Mouse (Mus musculus) Patski (cell line): ENCODE data around the gene Btbd11. TPM values are rescaled to one million over a fixed set of nuclear protein-coding genes. Genes with fewer than 3 reads are reported as not detected.

Experiments used
- ATAC-seq: fragments of 100-300 bp; one replicate; pipeline ENCODE4 v1.8.0; 2021
- CTCF ChIA-PET: fragments of 350-600 bp; sonication (Branson Sonifier 250); formaldehyde crosslinking; loops from one replicate; lab custom pipeline; 2022; ENCODE audit warnings: inconsistent platforms; lab: Charles Lee
- POLR2A ChIA-PET: fragments of 350-600 bp; sonication (Branson Sonifier 250); formaldehyde crosslinking; loops from one replicate; lab custom pipeline; 2022; ENCODE audit warnings: antibody characterized with exemption, inconsistent platforms; lab: Charles Lee
- DNase-seq: peaks from one replicate; pipeline ENCODE4 v3.0.0-alpha.2; 2011; ENCODE audit warnings: low read depth, low spot score
- H3K27me3 ChIP-seq: fragments of 371-371 bp; one replicate; pipeline ENCODE4 v1.5.1; 2021
- CTCF ChIP-seq: fragments of 100-300 bp; IDR thresholded peaks from one replicate; pipeline ENCODE4 v1.5.1; 2021
- in situ Hi-C: fragments of 300-500 bp; cut with MboI; formaldehyde crosslinking; loops from 3 replicates; pipeline ENCODE4 v1.11.1; 2018; ENCODE audit warnings: low pct_unique_long_range_greater_than_20kb, mixed read lengths
- polyA plus RNA-seq: library from polyadenylated mRNA; unstranded; gene quantifications from one replicate; pipeline ENCODE4 v1.2.3, GENCODE M21; 2021

Gene Btbd11
- polyA plus RNA-seq, 1 experiment from 2014 or later = 3.5 TPM

DNA sequence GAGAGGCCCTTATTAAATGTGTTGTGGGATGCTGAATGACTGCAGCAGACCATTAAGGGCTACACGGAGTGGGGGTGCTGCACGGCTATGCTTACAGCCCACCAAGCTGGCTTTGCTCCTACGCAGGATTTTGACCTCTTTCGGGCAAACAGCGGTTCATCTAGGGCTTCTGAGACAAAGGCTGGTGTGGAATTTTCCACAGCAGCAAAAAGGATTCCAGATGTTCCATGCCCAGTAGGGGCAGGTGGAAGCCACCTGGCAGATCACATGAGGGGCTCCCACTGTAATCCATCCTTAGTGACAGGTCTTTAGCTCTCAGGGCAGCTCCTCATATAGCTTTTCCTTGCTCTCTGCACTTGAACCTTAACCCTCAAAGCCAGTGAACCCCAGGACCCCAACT lies 111.3 kb downstream of the Btbd11 start:
- no peak for TF ChIP-seq CTCF
- in situ Hi-C loops = no loop called here
- ChIA-PET CTCF (interaction anchor here (1.0 to 1.4 kb wide), 2 partner anchors 11 to 102 kb away, joined by 3 read pairs; no protein-coding TSS in a partner anchor), POLR2A (no interaction called here)
- no peaks in the 10 kb centered on the region for H3K27me3 ChIP-seq
- DNase-seq (no peak), ATAC-seq (no peak)

DNA sequence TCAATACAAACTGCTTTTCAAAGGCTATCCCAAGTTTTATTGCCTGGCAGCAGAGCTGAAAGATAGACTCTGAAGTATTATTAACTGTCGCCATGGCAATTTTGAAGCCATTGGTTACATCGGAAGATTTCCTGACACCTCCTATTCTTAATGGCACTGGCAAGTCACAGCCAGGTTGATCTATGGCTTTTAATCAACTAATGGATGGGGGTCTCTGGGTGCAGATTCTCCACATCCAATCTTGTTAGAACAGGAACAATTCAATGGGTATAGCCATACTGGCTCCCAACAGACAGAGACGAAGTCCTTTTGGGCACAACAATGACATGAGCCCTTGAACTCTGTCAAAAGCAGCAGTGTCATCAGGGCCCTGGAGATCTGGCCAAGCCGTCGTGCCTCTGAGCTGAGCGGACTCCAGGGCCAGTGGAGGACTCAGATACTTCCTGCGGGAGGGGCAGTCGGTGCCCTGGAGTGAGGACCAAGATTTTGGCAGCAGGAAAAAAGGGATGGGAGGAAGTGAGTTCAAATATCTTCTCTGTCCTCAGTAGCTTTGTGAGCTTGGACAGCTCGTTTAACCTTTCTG lies 114.0 kb downstream of the Btbd11 start:
- DNase-seq (no peak), ATAC-seq (no peak)
- in situ Hi-C loops = no loop called here
- POLR2A ChIA-PET = no interaction called here
- no peak for TF ChIP-seq CTCF
- CTCF ChIA-PET = interaction anchor here (1.0 to 1.9 kb wide), 2 partner anchors 17 to 45 kb away, joined by 3 to 4 read pairs; no protein-coding TSS in a partner anchor
- H3K27me3 ChIP-seq = no peaks in the 10 kb centered on the region

DNA sequence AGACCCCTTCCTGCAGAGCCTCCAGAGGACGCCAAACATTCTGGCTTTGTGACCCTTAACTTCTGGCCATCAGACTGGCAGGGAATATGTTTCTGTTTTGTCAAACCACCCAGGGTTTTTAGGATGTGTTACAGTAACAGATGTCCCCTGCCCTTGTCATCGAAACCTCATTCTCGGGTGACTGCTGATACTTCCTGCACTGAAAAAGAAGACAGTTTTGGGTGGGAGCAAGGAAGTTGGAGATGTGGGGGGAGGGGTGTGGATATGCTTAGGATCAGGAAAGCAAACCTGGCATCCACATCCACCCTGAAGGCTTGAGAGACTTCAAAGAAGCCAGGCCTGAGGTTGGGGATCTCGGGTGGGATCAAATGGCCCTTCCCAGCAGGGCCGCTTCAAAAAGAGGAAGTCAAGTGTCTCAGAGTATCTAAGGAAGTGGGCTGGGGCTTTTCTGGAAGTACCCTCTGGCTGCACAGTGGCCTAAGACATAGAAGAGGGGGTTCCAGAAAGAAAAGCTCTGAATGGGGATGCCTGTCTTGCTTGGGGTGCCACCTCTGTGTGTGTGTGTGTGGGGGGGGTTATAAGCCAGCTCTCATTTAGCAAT lies 115.5 kb downstream of the Btbd11 start:
- in situ Hi-C loops = no loop called here
- DNase-seq = no peak
- TF ChIP-seq CTCF = no peak
- no peak for ATAC-seq
- CTCF ChIA-PET = no interaction called here
- POLR2A ChIA-PET = no interaction called here
- no peaks in the 10 kb centered on the region for H3K27me3 ChIP-seq

DNA sequence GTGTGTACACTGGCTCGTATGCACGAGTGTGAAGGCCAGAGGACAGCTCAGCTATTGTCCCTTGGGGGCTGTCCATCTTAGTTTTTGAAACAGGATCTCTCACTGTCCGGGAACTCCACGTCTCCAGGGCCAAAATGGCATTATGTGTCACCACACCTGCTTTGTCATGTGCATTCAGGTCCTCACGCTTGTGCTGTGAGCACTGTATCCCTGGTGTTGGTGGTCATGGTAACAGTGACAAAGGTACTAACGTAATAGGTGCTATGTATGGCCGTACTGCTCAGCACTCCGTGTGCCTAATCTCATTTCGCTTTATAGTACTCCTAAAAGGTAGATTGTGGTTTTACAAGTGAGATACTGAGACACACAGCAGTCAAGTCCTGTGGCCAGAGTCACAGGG lies 116.0 kb downstream of the Btbd11 start:
- POLR2A ChIA-PET = no interaction called here
- H3K27me3 ChIP-seq = no peaks in the 10 kb centered on the region
- CTCF ChIA-PET = interaction anchor here (1.8 kb wide), 1 partner anchor 9 kb away, joined by 4 read pairs; no protein-coding TSS in a partner anchor
- no peak for TF ChIP-seq CTCF
- in situ Hi-C loops = no loop called here
- no peak for DNase-seq
- no peak for ATAC-seq

DNA sequence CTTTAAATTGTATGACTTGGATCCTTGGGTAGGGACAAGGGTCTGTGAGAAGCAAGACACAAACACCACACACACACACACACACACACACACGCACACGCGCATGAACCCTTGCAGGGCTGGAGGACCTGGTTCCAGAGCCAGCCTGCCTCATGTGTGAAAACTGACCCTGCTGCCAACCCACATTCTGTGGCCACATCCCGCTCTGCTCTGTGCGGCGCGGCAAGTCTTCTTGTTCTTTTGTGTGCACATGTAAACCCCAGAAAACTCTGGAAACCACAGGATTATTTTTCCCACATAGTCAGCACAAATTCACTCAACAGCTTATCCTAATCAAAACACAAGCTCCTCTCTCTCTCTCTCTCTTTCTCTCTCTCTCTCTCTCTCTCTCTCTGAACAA lies 116.8 kb downstream of the Btbd11 start:
- TF ChIP-seq CTCF = no peak
- no peak for DNase-seq
- H3K27me3 ChIP-seq = no peaks in the 10 kb centered on the region
- in situ Hi-C loops = no loop called here
- POLR2A ChIA-PET = no interaction called here
- ATAC-seq = no peak
- CTCF ChIA-PET = interaction anchor here (1.4 to 1.8 kb wide), 2 partner anchors 10 to 13 kb away, joined by 4 read pairs; no protein-coding TSS in a partner anchor

DNA sequence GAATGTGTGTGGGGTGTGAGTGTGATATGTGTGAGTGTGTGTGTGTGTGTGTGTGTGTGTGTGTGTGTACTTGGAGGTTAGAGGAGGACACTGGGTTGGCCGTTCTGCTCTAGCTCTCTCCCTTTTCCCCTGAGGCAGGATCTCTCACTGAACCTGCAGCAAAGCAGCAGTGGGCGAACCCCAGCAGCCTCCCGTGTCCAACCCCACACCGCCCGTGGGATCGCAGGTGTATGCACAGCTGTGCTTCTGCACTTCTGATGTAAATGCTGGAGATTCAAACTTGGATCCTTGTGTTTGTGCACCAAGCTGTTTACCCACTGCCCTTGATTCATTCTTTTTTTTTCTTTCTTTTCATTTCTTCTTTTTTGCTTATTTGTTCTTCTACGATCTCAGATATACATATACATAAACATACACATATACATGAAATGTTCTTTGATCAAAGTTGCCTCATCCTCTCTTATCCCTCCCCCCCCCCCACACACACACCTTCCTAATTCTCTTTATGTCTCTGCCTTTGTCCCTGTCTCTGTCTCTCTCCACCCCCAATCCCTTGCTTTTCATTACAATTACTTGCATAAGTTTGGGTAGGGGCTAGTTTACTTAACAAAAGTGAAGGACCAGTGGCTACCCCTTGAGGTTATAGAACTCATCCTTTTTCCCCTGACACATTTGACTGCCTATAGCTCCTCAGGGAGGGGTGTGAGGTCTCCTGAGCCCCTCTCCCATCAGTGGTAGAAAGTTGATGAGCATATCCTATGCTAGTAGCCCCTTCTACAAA lies 120.8 kb downstream of the Btbd11 start:
- no peaks in the 10 kb centered on the region for H3K27me3 ChIP-seq
- ChIA-PET POLR2A (no interaction called here), CTCF (interaction anchor here (1.4 kb wide), 1 partner anchor 11 kb away, joined by 4 read pairs; no protein-coding TSS in a partner anchor)
- in situ Hi-C loops = no loop called here
- no peak for DNase-seq
- no peak for TF ChIP-seq CTCF
- ATAC-seq = no peak

DNA sequence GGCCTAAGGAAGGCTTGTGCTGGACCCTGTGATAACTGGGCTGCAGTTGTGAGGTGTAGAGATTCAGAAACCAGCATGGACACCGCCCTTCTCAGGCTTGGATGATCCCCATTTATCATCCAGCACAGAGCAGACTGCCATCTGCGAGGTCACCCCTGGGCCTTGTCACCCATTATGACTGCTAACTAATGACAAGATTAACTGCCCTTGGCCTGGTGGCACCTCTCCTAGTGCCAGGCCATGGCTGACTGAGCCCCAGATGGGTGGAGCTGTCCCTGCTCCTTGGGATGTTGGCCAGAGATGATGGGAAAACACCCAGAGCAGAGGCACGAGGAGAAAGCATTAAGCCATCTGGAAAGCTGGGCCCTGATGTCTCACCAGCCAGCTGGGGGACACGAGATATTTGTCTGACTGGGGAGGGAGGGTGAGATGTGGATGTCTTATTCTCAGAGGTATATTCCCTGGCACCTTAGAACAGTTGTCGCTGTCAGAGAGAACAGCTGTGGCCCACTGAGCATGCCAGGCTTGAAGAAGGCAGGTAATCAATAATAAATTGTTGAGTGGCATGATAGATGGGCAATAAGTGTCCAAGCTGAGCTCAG lies 121.7 kb downstream of the Btbd11 start:
- in situ Hi-C loops = no loop called here
- TF ChIP-seq CTCF = no peak
- ATAC-seq = peak; percentile 53
- no peaks in the 10 kb centered on the region for H3K27me3 ChIP-seq
- DNase-seq = peak; percentile 44
- CTCF ChIA-PET = interaction anchor here (1.0 to 1.4 kb wide), 2 partner anchors 11 kb away, joined by 3 to 4 read pairs; no protein-coding TSS in a partner anchor
- POLR2A ChIA-PET = no interaction called here

DNA sequence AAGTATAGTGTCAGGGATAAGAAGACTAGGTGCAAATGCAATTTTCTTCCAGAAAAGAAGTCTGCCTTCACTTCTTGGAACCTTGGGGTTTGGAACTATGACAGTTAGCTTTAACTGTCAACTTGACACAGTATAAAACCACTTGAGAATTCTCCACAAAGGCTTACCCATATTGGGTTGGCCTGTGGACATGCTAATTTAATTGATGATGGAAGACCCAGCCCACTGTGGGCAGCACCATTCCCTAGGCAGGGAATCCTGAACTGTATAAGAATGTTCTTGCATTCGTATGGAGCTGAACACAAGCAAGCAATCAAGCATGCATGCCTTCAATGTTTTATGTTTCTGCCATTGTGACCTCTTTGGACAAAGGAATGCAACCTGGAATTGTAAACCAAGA lies 122.4 kb downstream of the Btbd11 start:
- no peak for TF ChIP-seq CTCF
- ATAC-seq (no peak), DNase-seq (no peak)
- in situ Hi-C loops = no loop called here
- H3K27me3 ChIP-seq = no peaks in the 10 kb centered on the region
- CTCF ChIA-PET = interaction anchor here (1.0 to 1.4 kb wide), 3 partner anchors 10 to 22 kb away, joined by 3 to 4 read pairs (median 3); no protein-coding TSS in a partner anchor
- POLR2A ChIA-PET = interaction anchor here (1.4 kb wide), 1 partner anchor 10 kb away, joined by 3 read pairs; no protein-coding TSS in a partner anchor

DNA sequence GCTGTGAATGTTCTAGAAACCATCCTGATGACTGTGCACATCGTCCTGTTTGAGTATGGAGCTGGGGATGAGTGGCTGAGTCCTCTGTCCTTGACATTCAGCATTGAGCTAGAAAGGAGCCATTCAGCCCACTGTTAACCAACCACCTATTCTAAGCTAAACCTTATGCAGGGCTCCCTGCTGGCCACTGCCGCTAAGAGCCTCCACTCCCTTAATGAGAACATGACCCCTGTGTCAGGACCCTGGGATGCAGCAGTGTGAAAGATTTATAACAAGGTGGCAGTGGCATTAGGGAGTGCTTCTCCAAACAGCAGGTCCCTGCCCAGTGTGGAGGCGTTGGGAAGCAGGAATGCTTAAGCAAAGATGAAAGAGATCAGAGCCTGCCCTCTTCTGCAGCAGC lies 123.7 kb downstream of the Btbd11 start:
- no peaks in the 10 kb centered on the region for H3K27me3 ChIP-seq
- no peak for ATAC-seq
- ChIA-PET POLR2A (interaction anchor here (1.4 kb wide), 1 partner anchor 9 kb away, joined by 3 read pairs; no protein-coding TSS in a partner anchor), CTCF (interaction anchor here (1.0 kb wide), 1 partner anchor 63 kb away, joined by 3 read pairs; no protein-coding TSS in a partner anchor)
- no peak for TF ChIP-seq CTCF
- in situ Hi-C loops = no loop called here
- DNase-seq = no peak

DNA sequence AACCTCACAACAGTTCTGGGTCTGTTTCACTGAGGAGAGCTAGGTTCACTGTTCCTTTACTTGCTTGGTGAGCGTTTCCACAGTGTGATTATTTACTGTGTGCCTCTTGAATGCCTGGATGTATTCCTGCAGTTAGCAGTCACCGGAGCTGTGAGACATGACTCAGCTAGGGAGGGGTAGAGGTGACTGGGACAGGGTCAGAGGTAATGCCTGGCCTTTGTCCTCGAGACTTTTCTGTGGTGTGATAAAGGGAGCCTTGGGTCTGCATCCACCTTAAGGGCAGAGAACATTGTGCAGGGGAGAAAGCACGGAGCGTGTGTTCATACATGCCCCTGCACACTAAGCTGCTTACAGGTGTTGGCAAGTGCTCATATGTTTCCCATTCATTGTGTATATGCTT lies 126.2 kb downstream of the Btbd11 start:
- CTCF ChIA-PET = interaction anchor here (0.9 to 1.8 kb wide), 2 partner anchors 14 to 68 kb away, joined by 3 to 5 read pairs; no protein-coding TSS in a partner anchor
- POLR2A ChIA-PET = no interaction called here
- no peaks in the 10 kb centered on the region for H3K27me3 ChIP-seq
- ATAC-seq = no peak
- in situ Hi-C loops = no loop called here
- no peak for DNase-seq
- TF ChIP-seq CTCF = no peak
